Mouse (Mus musculus) limb, embryonic 10.5 days (tissue): ENCODE measurements around the gene Metrnl. TPM values are rescaled to one million over a fixed set of nuclear protein-coding genes. Genes with fewer than 3 reads are reported as not detected.
"Not testable (repeated sequence)": the region's sequence is repeated elsewhere in the genome, so short reads cannot be mapped to it uniquely, and the experiment has no call there.

Experiments
- DNase-seq: peaks from one replicate; pipeline ENCODE4 v3.0.0-alpha.2; 2017; ENCODE audit warnings: low spot score
- H3K27ac ChIP-seq: fragments of 300-500 bp; sonication (generic); 2 replicates; pipeline ENCODE4 v1.5.1; 2016; ENCODE audit warnings: mild to moderate bottlenecking
- H3K27me3 ChIP-seq: fragments of 300-500 bp; sonication (generic); 2 replicates; pipeline ENCODE4 v1.6.1; 2016; ENCODE audit warnings: low read depth, mild to moderate bottlenecking; ENCODE audit not compliant: poor library complexity, severe bottlenecking
- H3K36me3 ChIP-seq: fragments of 300-500 bp; sonication (generic); 2 replicates; pipeline ENCODE4 v1.6.1; 2016; ENCODE audit warnings: mild to moderate bottlenecking, moderate library complexity
- H3K4me1 ChIP-seq: fragments of 300-500 bp; sonication (generic); 2 replicates; pipeline ENCODE4 v1.6.1; 2016
- H3K4me3 ChIP-seq: fragments of 300-500 bp; sonication (generic); 2 replicates; pipeline ENCODE4 v1.5.1; 2016; ENCODE audit warnings: mild to moderate bottlenecking, moderate library complexity
- H3K9me3 ChIP-seq: fragments of 300-500 bp; sonication (generic); replicated peaks from 2 replicates; pipeline ENCODE4 v1.6.1; 2016; ENCODE audit warnings: mild to moderate bottlenecking
- WGBS: fragments of 180-500 bp; shearing (Covaris S2); methylation state at CpG from one replicate; pipeline ENCODE4 v1.1.7; 2016; 5-methylcytosine and 5-hydroxymethylcytosine counted together
- polyA plus RNA-seq: library from polyadenylated mRNA; unstranded; fragments of >200 nt; fragmentation: Nextera tagmentation; extraction: Ambion mirVana; gene quantifications from 2 replicates; pipeline ENCODE4 v1.2.1, GENCODE M21; 2016

The Metrnl gene
- polyA plus RNA-seq: 2.4 and 3.9 TPM in 2 replicates

DNA sequence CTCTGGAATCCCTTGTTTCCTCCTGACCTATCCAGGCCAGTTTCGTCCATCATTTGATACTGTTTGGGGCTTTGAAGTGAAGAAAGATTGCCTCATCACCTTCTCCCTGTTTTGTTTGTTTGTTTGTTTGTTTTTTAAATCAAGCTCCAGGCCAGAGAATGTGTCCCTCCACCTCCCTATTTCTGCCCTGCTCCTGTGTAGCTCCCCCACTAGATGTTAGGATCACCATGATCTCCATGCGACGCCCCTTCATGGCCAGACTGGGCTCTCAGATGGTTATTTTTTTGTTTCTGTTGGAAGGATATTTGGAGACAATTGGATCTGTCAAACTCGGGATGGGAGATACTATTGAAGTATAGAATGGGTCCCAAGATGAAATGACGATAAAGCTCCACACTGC, at the start of gene Metrnl:
Gene Metrnl (plus strand): TSS at position 301 of the 400 bp plus-strand sequence.
- peak within 1 kb of the TSS; percentile 76 for H3K27ac ChIP-seq
- H3K9me3 ChIP-seq: no peaks in the 10 kb centered on the region
- no peaks in the 10 kb centered on the region for H3K36me3 ChIP-seq
- DNase-seq: no peak
- 83% methylated on average over 5 of the region's 5 CpGs for WGBS
- H3K4me3 ChIP-seq: peak within 1 kb of the TSS; percentile 74
- peaks cover 32% of the 10 kb centered on the region for H3K4me1 ChIP-seq
- H3K27me3 ChIP-seq: peaks cover 55% of the 10 kb centered on the region

DNA sequence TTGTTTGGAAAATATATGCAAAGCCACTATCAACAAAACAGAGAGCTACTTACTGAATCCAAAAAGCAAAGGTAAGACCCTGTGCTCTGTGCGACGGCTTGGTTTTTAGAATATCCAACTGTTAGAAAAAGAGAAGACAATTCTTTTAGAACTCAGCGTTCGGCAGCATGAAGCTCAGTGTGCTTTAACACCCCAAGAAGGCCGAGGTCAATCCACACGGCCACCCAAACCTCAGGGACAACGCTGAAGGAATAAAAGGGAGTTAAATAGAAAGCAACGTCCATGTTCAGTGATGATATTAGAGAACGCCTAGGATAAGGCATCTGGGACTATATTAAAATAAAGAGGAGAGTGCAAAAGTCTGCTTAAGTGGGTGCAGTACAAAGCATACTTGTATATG, 49.8 kb upstream of the Metrnl start:
- H3K9me3 ChIP-seq: no peaks in the 10 kb centered on the region
- no peaks in the 10 kb centered on the region for H3K4me1 ChIP-seq
- H3K4me3 ChIP-seq: no peak overlapping the region
- WGBS: 95% methylated on average over 9 of the region's 9 CpGs
- DNase-seq: no peak
- H3K27me3 ChIP-seq: no peaks in the 10 kb centered on the region
- H3K36me3 ChIP-seq: peaks cover 14% of the 10 kb centered on the region; the same call in 1 of the 2 replicates
- H3K27ac ChIP-seq: no peak overlapping the region

DNA sequence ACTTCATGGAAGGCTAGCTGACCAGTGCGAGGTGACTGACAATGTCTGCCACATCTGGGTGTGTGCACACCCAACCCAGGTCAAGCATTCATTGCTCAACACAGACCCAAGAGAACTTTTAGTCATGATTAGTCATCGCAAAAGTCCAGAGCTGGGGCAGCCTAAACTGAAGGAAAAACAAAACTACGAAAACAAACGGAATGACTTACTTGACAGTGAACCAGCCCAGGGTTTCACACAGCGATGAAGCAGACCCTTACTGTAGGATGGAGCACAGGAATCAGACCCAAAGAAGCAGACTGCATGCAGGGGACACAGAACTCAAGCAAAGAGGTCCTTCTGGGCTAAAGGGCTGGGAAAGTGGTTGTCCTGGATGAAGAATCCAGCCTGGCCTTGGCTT, 49.4 kb upstream of the Metrnl start:
- H3K9me3 ChIP-seq: no peaks in the 10 kb centered on the region
- 97% methylated on average over 5 of the region's 5 CpGs for WGBS
- no peak for DNase-seq
- no peak overlapping the region for H3K4me3 ChIP-seq
- no peaks in the 10 kb centered on the region for H3K4me1 ChIP-seq
- peaks cover 14% of the 10 kb centered on the region; the same call in 1 of the 2 replicates for H3K36me3 ChIP-seq
- no peak overlapping the region for H3K27ac ChIP-seq
- H3K27me3 ChIP-seq: no peaks in the 10 kb centered on the region

DNA sequence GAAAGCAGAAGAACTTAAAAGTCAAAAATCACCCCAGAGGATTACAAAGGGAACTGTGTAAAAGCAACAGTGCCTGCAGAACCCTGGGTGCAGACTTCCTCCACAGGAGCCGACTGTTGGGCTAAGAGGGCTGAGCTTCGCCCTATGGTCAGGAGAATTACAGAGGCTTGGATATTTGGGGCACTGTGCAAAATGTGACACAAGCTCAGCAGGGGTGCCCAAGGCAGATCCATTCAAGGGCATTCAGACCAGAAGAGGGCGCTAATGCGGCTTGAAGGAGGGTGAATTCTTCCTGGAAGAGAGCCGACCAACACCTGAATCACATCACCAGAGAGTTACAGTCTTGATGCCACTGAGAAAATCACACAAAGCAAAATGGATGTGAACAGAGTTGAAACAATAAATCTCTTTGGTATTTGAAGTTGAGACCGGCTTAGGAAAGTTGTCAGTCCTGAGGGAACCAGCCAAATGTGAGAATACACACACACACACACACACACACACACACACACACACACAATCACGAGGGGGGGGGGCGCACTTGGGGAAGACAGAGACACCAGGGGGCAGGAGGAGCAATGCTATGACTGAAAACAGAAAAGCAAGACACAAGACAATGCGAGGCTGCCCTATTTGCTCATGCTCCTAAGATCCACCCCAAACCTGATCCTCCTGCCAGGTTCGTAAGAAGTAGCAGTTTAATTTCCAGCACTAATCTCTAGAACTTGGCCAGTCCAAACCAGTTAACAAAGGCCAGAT, 48.6 kb upstream of the Metrnl start:
- Histone ChIP-seq H3K36me3 (peaks cover 14% of the 10 kb centered on the region; the same call in 1 of the 2 replicates), H3K9me3 (no peaks in the 10 kb centered on the region), H3K27ac (no peak overlapping the region), H3K4me3 (no peak overlapping the region), H3K27me3 (no peaks in the 10 kb centered on the region), H3K4me1 (no peaks in the 10 kb centered on the region)
- 61% methylated on average over 10 of the region's 10 CpGs for WGBS
- DNase-seq: peak; percentile 56

DNA sequence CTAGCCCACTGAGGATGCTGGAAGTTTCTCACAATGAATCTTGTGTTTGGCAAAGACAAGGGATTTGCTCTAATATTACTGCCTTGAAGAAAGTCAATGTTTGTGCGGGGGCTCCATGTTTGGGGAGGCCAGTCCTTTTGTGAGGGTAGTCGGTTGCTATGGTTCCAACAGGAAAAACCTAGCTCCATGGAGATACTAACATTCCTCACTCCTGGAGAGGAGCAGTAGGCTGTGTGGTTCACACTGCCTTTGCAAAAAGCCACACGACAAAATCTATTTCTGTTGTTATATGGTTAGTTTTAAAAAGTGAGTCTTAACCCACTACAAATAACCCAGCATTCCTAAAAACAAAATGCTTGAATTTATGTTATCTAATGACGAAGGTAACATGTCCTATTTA, 47.7 kb upstream of the Metrnl start:
- WGBS: 90% methylated on average over 4 of the region's 4 CpGs
- no peaks in the 10 kb centered on the region for H3K9me3 ChIP-seq
- no peak overlapping the region for H3K27ac ChIP-seq
- DNase-seq: no peak
- H3K36me3 ChIP-seq: peaks cover 13% of the 10 kb centered on the region; the same call in 1 of the 2 replicates
- H3K4me3 ChIP-seq: no peak overlapping the region
- no peaks in the 10 kb centered on the region for H3K27me3 ChIP-seq
- no peaks in the 10 kb centered on the region for H3K4me1 ChIP-seq

DNA sequence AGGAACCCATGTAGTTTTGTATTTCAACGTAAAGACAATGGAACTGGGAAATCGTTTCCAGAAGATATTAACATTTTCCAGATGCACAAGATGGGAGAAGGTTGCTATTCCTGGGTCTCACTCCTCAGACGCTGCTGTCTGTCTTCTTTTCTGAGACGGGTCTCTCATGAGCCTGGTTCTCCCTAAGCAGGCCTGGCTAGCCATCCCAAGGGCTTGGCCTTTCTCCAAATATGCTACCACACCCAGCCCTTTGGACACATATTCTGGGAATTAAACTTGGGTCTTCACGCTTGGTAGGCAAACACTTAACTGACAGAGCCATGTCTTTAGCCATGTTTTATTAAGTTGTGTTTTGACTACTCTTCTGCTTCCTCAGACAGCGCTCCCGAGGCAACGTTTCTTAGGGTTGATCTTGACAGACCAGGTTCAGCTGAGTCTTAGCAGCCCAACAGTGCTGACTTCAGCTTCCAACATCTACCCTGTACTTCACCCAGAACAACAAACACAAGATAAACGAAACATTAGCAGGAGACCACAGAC, 46.9 kb upstream of the Metrnl start:
- Histone ChIP-seq H3K27ac (no peak overlapping the region), H3K4me3 (no peak overlapping the region), H3K27me3 (no peaks in the 10 kb centered on the region), H3K9me3 (no peaks in the 10 kb centered on the region), H3K36me3 (peaks cover 12% of the 10 kb centered on the region; the same call in 1 of the 2 replicates), H3K4me1 (no peaks in the 10 kb centered on the region)
- WGBS: 90% methylated on average over 9 of the region's 9 CpGs
- DNase-seq: no peak

DNA sequence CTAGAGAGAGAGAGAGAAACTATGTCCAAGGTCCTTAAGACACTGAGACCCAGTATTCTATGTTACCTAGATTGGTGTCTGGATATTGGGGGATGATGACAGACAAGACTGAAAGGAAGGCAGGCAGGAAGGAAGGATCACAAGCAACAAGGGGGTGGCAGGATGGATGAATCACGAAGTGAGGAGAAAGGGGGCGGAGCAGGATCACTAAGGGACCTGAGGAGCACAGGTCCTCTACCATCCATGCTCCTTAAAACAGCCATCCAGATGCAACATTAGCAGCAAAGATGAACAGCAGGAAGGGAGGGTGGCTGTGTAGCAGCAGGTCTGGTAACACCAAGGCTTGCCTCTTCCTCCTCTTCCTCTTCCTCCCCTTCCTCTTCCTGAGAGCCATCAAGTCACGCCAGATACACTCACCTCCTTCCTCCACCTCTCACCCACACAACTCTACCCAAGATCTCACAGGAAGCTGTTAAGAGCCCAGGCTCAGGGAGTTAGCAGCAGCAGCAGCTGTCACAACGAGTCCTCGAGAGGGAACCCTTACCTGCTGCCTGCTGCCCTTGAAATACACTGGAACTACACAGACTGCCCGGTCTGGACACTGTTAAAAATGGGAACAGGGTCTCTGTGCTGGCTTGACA, 46.1 kb upstream of the Metrnl start:
- no peaks in the 10 kb centered on the region for H3K4me1 ChIP-seq
- WGBS: 83% methylated on average over 6 of the region's 6 CpGs
- no peak overlapping the region for H3K27ac ChIP-seq
- no peak overlapping the region for H3K4me3 ChIP-seq
- H3K9me3 ChIP-seq: no peaks in the 10 kb centered on the region
- H3K27me3 ChIP-seq: no peaks in the 10 kb centered on the region
- H3K36me3 ChIP-seq: peaks cover 13% of the 10 kb centered on the region; the same call in 1 of the 2 replicates
- DNase-seq: no peak

DNA sequence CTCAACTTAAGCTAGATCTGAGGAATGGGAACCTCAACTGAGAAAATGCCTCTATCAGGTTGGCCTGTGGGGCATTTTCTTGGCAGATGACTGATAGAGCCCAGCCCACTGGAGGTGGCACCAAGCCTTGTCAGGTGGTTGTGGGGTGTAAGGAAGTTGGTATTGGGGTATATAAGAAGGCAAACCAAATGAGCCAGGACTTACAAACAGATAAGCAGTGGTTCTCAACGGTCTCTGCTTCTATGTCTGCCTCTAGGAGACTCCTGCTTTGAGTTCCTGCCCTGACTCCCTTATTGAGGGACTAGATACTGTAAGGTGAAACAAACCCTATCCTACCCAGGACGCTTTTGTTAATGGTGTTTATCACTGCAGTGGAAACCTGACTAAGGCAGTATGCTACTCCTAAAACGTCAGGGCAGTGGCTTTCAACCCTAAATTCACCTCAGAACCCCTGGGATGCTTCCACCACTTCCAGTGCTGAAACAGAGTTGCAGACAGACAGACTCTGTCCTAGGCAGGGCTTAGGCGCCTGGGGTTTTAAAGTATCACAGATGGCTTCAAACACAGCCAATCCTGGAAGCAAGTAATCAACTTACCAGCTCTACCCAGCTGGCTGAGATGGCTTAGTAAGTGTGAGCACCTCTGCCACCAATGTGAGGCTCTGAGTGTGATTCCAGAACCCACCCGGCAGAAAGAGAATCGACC, 45.4 kb upstream of the Metrnl start:
- no peak overlapping the region for H3K4me3 ChIP-seq
- no peaks in the 10 kb centered on the region for H3K9me3 ChIP-seq
- H3K27me3 ChIP-seq: no peaks in the 10 kb centered on the region
- WGBS: 85% methylated on average over 6 of the region's 6 CpGs
- no peak for DNase-seq
- H3K27ac ChIP-seq: no peak overlapping the region
- no peaks in the 10 kb centered on the region for H3K4me1 ChIP-seq
- H3K36me3 ChIP-seq: peaks cover 13% of the 10 kb centered on the region; the same call in 1 of the 2 replicates

DNA sequence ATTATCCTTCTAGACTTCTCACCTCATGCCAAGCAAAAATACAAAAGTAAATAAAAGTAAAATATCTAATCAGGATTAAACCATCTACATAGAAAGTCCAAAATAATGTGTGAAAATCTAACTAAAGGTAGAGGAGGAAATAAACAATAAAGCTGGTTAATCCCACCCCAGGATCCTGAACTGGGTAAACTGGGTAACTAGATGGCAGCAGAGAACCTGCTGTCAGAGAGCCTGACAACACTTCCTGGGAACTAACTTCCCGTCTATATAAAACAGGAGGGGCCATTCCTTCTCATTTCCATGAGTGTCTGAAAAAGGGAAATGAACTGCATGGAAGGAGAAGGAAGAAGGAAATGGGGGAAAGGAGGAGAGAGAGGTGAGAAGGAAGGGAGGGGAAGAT, 43.2 kb upstream of the Metrnl start:
- WGBS: 57% methylated on average over 1 of the region's 1 CpGs

DNA sequence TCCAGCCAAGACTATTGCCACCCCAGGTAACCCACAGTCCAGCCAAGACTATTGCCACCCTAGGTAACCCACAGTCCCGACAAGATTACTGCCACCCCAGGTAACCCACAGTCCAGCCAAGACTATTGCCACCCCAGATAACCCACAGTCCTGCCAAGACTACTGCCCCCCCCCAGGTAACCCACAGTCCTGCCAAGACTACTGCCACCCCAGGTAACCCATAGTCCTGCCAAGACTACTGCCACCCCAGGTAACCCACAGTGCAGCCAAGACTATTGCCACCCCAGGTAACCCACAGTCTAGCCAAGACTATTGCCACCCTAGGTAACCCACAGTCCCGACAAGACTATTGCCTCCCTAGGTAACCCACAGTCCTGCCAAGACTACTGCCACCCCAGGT, 40.7 kb upstream of the Metrnl start:
- not testable (repeated sequence) for H3K27me3 ChIP-seq, DNase-seq, H3K9me3 ChIP-seq, H3K4me3 ChIP-seq, H3K4me1 ChIP-seq, H3K27ac ChIP-seq
- WGBS: 95% methylated on average over 2 of the region's 2 CpGs
- H3K36me3 ChIP-seq: peaks cover 19% of the 10 kb centered on the region

More for the DNA sequence above, 43.2 kb upstream of the Metrnl start:
- Histone ChIP-seq H3K27me3 (no peaks in the 10 kb centered on the region), H3K4me3 (no peak overlapping the region), H3K4me1 (no peaks in the 10 kb centered on the region), H3K36me3 (peaks cover 13% of the 10 kb centered on the region; the same call in 1 of the 2 replicates), H3K9me3 (no peaks in the 10 kb centered on the region), H3K27ac (no peak overlapping the region)
- DNase-seq: no peak

DNA sequence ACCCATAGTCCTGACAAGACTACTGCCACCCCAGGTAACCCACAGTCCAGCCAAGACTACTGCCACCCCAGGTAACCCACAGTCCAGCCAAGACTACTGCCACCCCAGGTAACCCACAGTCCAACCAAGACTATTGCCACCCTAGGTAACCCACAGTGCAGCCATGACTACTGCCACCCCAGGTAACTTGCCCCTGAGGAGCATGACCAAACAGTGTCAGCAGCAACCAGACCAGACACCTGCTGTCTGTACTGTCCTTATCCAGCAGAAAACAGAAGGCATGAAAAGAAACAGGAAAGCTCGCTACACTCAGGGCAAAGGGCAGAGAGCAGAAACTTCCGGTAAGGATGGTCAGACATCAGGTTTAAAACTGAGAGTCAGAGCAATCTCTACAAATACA, 40.2 kb upstream of the Metrnl start:
- 96% methylated on average over 2 of the region's 2 CpGs for WGBS

DNA sequence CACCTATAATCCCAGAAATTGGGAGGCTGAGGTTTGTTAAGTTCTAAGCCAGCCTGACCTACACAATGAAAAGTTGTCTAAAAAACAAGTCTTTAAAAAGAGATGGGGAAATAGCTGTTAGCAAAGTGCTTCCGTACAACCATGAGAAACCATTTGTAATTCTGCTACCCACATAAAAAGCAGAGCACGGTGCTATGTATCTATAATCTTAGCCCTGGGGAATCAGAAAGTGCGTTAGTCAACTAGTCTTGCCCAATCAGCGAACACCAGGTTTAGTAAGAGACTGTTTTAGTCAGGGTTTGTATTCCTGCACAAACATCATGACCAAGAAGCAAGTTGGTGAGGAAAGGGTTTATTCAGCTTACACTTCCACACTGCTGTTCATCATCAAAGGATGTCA, 33.8 kb upstream of the Metrnl start:
- no peak for DNase-seq
- WGBS: 92% methylated on average over 4 of the region's 4 CpGs

More for the DNA sequence above, 40.2 kb upstream of the Metrnl start:
- peaks cover 19% of the 10 kb centered on the region for H3K36me3 ChIP-seq
- no peaks in the 10 kb centered on the region for H3K4me1 ChIP-seq
- DNase-seq: no peak
- no peaks in the 10 kb centered on the region for H3K27me3 ChIP-seq
- H3K27ac ChIP-seq: no peak overlapping the region
- H3K9me3 ChIP-seq: no peaks in the 10 kb centered on the region
- H3K4me3 ChIP-seq: no peak overlapping the region

More for the DNA sequence above, 33.8 kb upstream of the Metrnl start:
- Histone ChIP-seq H3K4me1 (peaks cover 5% of the 10 kb centered on the region; the same call in 1 of the 2 replicates), H3K27ac (no peak overlapping the region), H3K4me3 (no peak overlapping the region), H3K36me3 (peaks cover 21% of the 10 kb centered on the region), H3K27me3 (no peaks in the 10 kb centered on the region), H3K9me3 (no peaks in the 10 kb centered on the region)
